Mouse (Mus musculus): ENCODE measurements around the gene Limch1.

Limch1 gene

GRCm38 (mm10) chr5:66786621-66787061, 41.0 kb downstream of the Limch1 start:
- DNase-seq = no peak

GRCm38 (mm10) chr5:66789041-66789440, 43.4 kb downstream of the Limch1 start:
- DNase-seq = no peak

- peak; percentile 15 for DNase-seq
Observed at GRCm38 (mm10) chr5:66791161-66791560, 45.5 kb downstream of the Limch1 start.

GRCm38 (mm10) chr5:66793251-66793650, 47.6 kb downstream of the Limch1 start:
- no peak for DNase-seq

GRCm38 (mm10) chr5:66797326-66797725, 51.7 kb downstream of the Limch1 start:
- DNase-seq = no peak

GRCm38 (mm10) chr5:66798135-66798534, 52.5 kb downstream of the Limch1 start:
- no peak for DNase-seq

- DNase-seq = no peak
Observed at GRCm38 (mm10) chr5:66798591-66799003, 53.0 kb downstream of the Limch1 start.

- DNase-seq = no peak
Observed at GRCm38 (mm10) chr5:66800243-66800642, 54.6 kb downstream of the Limch1 start.

GRCm38 (mm10) chr5:66800977-66801376, 55.4 kb downstream of the Limch1 start:
- DNase-seq = no peak

GRCm38 (mm10) chr5:66802196-66802595, 56.6 kb downstream of the Limch1 start:
- DNase-seq = no peak

- DNase-seq = no peak
Observed at GRCm38 (mm10) chr5:66806335-66806734, 60.7 kb downstream of the Limch1 start.

GRCm38 (mm10) chr5:66807737-66808136, 62.1 kb downstream of the Limch1 start:
- DNase-seq = no peak

- DNase-seq = no peak
Observed at GRCm38 (mm10) chr5:66809016-66809570, 63.5 kb downstream of the Limch1 start.

GRCm38 (mm10) chr5:66810396-66810795, 64.8 kb downstream of the Limch1 start:
- DNase-seq = no peak

- no peak for DNase-seq
Observed at GRCm38 (mm10) chr5:66814674-66815073, 69.0 kb downstream of the Limch1 start.

- DNase-seq = no peak
Observed at GRCm38 (mm10) chr5:66815877-66816276, 70.2 kb downstream of the Limch1 start.

- DNase-seq = no peak
Observed at GRCm38 (mm10) chr5:66816751-66817150, 71.1 kb downstream of the Limch1 start.

- DNase-seq = no peak
Observed at GRCm38 (mm10) chr5:66817184-66817956, 71.7 kb downstream of the Limch1 start.

GRCm38 (mm10) chr5:66822500-66823205, 77.0 kb downstream of the Limch1 start:
- DNase-seq = no peak

- DNase-seq = no peak
Observed at GRCm38 (mm10) chr5:66825586-66825985, 80.0 kb downstream of the Limch1 start.

GRCm38 (mm10) chr5:66826844-66827243, 81.2 kb downstream of the Limch1 start:
- DNase-seq = no peak

- DNase-seq = no peak
Observed at GRCm38 (mm10) chr5:66829505-66829904, 83.9 kb downstream of the Limch1 start.

GRCm38 (mm10) chr5:66830206-66830605, 84.6 kb downstream of the Limch1 start:
- DNase-seq = no peak

GRCm38 (mm10) chr5:66834756-66835155, 89.1 kb downstream of the Limch1 start:
- DNase-seq = no peak
